Mouse (Mus musculus): ENCODE measurements around the gene Nol4l. TPM values are rescaled to one million over a fixed set of nuclear protein-coding genes. Genes with fewer than 3 reads are reported as not detected.
"Not testable (repeated sequence)": the region's sequence is repeated elsewhere in the genome, so short reads cannot be mapped to it uniquely, and the experiment has no call there.

Gene Nol4l
- total and polyA plus RNA-seq, 3 experiments: 13.9 to 39.2 (median 23.4) TPM

GRCm38 (mm10) chr2:153389831-153390230 is 139.9 kb downstream of the Nol4l start:
- DNase-seq (ENCODE audit: low spot score) (no peak), ATAC-seq (ENCODE audit: extremely low read depth, insufficient number of reproducible peaks, low FRiP score, poor library complexity, severe bottlenecking) (no peak)
- Histone ChIP-seq H3K4me3 (ENCODE audit: low read depth, low read length) (no peak overlapping the region), H3K27me3 (ENCODE audit: insufficient read depth, low read length) (no peaks in the 10 kb centered on the region), H3K4me1 (ENCODE audit: insufficient read depth, low read depth, low read length) (peaks cover 19% of the 10 kb centered on the region; the same call in 1 of the 2 replicates), H3K9me3 (replicated peaks) (no peaks in the 10 kb centered on the region), H3K36me3 (replicated peaks) (peaks cover 85% of the 10 kb centered on the region)
- TF ChIP-seq POLR2AphosphoS5 (IDR thresholded peaks at IDR 0.05; ENCODE audit: insufficient replicate concordance, low read depth, low read length) (no peak), GATA2 (IDR thresholded peaks at IDR 0.05; ENCODE audit: borderline replicate concordance, low read depth, low read length) (no peak), GATA1 (IDR thresholded peaks at IDR 0.05; ENCODE audit: borderline replicate concordance, low read length) (no peak), TAL1 (conservative IDR thresholded peaks at IDR 0.05; ENCODE audit: low read depth, low read length) (no peak), CTCF (IDR thresholded peaks at IDR 0.05; ENCODE audit: low read depth, low read length) (no peak)

- Histone ChIP-seq H3K36me3 (replicated peaks) (peaks cover 83% of the 10 kb centered on the region), H3K27me3 (ENCODE audit: insufficient read depth, low read length) (no peaks in the 10 kb centered on the region)
- ATAC-seq (ENCODE audit: extremely low read depth, insufficient number of reproducible peaks, low FRiP score, poor library complexity, severe bottlenecking): peak; percentile 85
Observed at GRCm38 (mm10) chr2:153380479-153380878, 149.3 kb downstream of the Nol4l start.

GRCm38 (mm10) chr2:153375380-153375779 is 154.4 kb downstream of the Nol4l start:
- TF ChIP-seq CTCF (IDR thresholded peaks at IDR 0.05; ENCODE audit: low read depth, low read length) (no peak), POLR2AphosphoS5 (IDR thresholded peaks at IDR 0.05; ENCODE audit: insufficient replicate concordance, low read depth, low read length) (no peak), TAL1 (conservative IDR thresholded peaks at IDR 0.05; ENCODE audit: low read depth, low read length) (no peak), GATA2 (IDR thresholded peaks at IDR 0.05; ENCODE audit: borderline replicate concordance, low read depth, low read length) (no peak), GATA1 (IDR thresholded peaks at IDR 0.05; ENCODE audit: borderline replicate concordance, low read length) (no peak)
- Histone ChIP-seq H3K4me3 (ENCODE audit: low read depth, low read length) (no peak overlapping the region), H3K4me1 (ENCODE audit: insufficient read depth, low read depth, low read length) (peaks cover 31% of the 10 kb centered on the region), H3K27me3 (ENCODE audit: insufficient read depth, low read length) (no peaks in the 10 kb centered on the region), H3K36me3 (replicated peaks) (peaks cover 77% of the 10 kb centered on the region), H3K9me3 (replicated peaks) (no peaks in the 10 kb centered on the region)
- DNase-seq (ENCODE audit: low spot score) (no peak), ATAC-seq (ENCODE audit: extremely low read depth, insufficient number of reproducible peaks, low FRiP score, poor library complexity, severe bottlenecking) (no peak)

More at GRCm38 (mm10) chr2:153380479-153380878, 149.3 kb downstream of the Nol4l start:
- no peak overlapping the region for H3K4me3 ChIP-seq (ENCODE audit: low read depth, low read length)
- peaks cover 24% of the 10 kb centered on the region for H3K4me1 ChIP-seq (ENCODE audit: insufficient read depth, low read depth, low read length)
- peak; percentile 9 for DNase-seq (ENCODE audit: low spot score)
- TF ChIP-seq GATA1 (IDR thresholded peaks at IDR 0.05; ENCODE audit: borderline replicate concordance, low read length) (no peak), POLR2AphosphoS5 (IDR thresholded peaks at IDR 0.05; ENCODE audit: insufficient replicate concordance, low read depth, low read length) (no peak), GATA2 (IDR thresholded peaks at IDR 0.05; ENCODE audit: borderline replicate concordance, low read depth, low read length) (no peak), TAL1 (conservative IDR thresholded peaks at IDR 0.05; ENCODE audit: low read depth, low read length) (no peak), CTCF (IDR thresholded peaks at IDR 0.05; ENCODE audit: low read depth, low read length) (no peak)
- no peaks in the 10 kb centered on the region for H3K9me3 ChIP-seq (replicated peaks)

- Histone ChIP-seq H3K4me1 (ENCODE audit: insufficient read depth, low read depth, low read length) (peaks cover 8% of the 10 kb centered on the region), H3K9me3 (replicated peaks) (no peaks in the 10 kb centered on the region), H3K27me3 (ENCODE audit: insufficient read depth, low read length) (no peaks in the 10 kb centered on the region), H3K4me3 (ENCODE audit: low read depth, low read length) (no peak overlapping the region), H3K36me3 (replicated peaks) (peaks cover 80% of the 10 kb centered on the region)
- DNase-seq (ENCODE audit: low spot score) (no peak), ATAC-seq (ENCODE audit: extremely low read depth, insufficient number of reproducible peaks, low FRiP score, poor library complexity, severe bottlenecking) (no peak)
- no peak for TF ChIP-seq CTCF (IDR thresholded peaks at IDR 0.05; ENCODE audit: low read depth, low read length)
Observed at GRCm38 (mm10) chr2:153370871-153371270, 158.9 kb downstream of the Nol4l start.

GRCm38 (mm10) chr2:153364531-153364930 is 165.2 kb downstream of the Nol4l start:
- not testable (repeated sequence) for DNase-seq (ENCODE audit: low spot score); H3K27me3 ChIP-seq (ENCODE audit: insufficient read depth, low read length); H3K4me3 ChIP-seq (ENCODE audit: low read depth, low read length); H3K4me1 ChIP-seq (ENCODE audit: insufficient read depth, low read depth, low read length); H3K9me3 ChIP-seq (replicated peaks); ATAC-seq (ENCODE audit: extremely low read depth, insufficient number of reproducible peaks, low FRiP score, poor library complexity, severe bottlenecking)
- H3K36me3 ChIP-seq (replicated peaks): peaks cover 87% of the 10 kb centered on the region

- Histone ChIP-seq H3K36me3 (replicated peaks) (peaks cover 86% of the 10 kb centered on the region), H3K4me3 (ENCODE audit: low read depth, low read length) (no peak overlapping the region), H3K9me3 (replicated peaks) (no peaks in the 10 kb centered on the region), H3K27me3 (ENCODE audit: insufficient read depth, low read length) (no peaks in the 10 kb centered on the region), H3K4me1 (ENCODE audit: insufficient read depth, low read depth, low read length) (peaks cover 9% of the 10 kb centered on the region; the same call in 1 of the 2 replicates)
- DNase-seq (ENCODE audit: low spot score) (no peak), ATAC-seq (ENCODE audit: extremely low read depth, insufficient number of reproducible peaks, low FRiP score, poor library complexity, severe bottlenecking) (no peak)
- no peak for TF ChIP-seq GATA1 (IDR thresholded peaks at IDR 0.05; ENCODE audit: borderline replicate concordance, low read length)
- TF ChIP-seq GATA2 (IDR thresholded peaks at IDR 0.05; ENCODE audit: borderline replicate concordance, low read depth, low read length): no peak
- no peak for TF ChIP-seq TAL1 (conservative IDR thresholded peaks at IDR 0.05; ENCODE audit: low read depth, low read length)
- no peak for TF ChIP-seq CTCF (IDR thresholded peaks at IDR 0.05; ENCODE audit: low read depth, low read length)
- no peak for TF ChIP-seq POLR2AphosphoS5 (IDR thresholded peaks at IDR 0.05; ENCODE audit: insufficient replicate concordance, low read depth, low read length)
Observed at GRCm38 (mm10) chr2:153361101-153361710, 168.6 kb downstream of the Nol4l start.

Other genes with a start within 250 kb of the Nol4l start
- gene Kif3b, start 238.6 kb downstream of the Nol4l start, total RNA-seq (2014; fragmentation: Nextera tagmentation): 12.0 and 12.9 TPM in 2 replicates
- 25.2 and 26.1 TPM in 2 replicates for gene Kif3b, start 238.6 kb downstream of the Nol4l start, total RNA-seq (2017)
- 3.0 and 3.7 TPM in 2 replicates for gene Kif3b, start 238.6 kb downstream of the Nol4l start, polyA plus RNA-seq (2012)
- 50.0 and 51.9 TPM in 2 replicates for gene Asxl1, start 184.1 kb downstream of the Nol4l start, total RNA-seq (2014; fragmentation: Nextera tagmentation)
- gene Asxl1, start 184.1 kb downstream of the Nol4l start, total RNA-seq (2017): 45.8 and 54.3 TPM in 2 replicates
- 16.8 and 17.4 TPM in 2 replicates for gene Asxl1, start 184.1 kb downstream of the Nol4l start, polyA plus RNA-seq (2012)
- not detected in 2 replicates for gene 4930404H24Rik, start 37.2 kb downstream of the Nol4l start, total RNA-seq (2014; fragmentation: Nextera tagmentation)
- not detected in 2 replicates for gene 4930404H24Rik, start 37.2 kb downstream of the Nol4l start, total RNA-seq (2017)
- gene 4930404H24Rik, start 37.2 kb downstream of the Nol4l start, polyA plus RNA-seq (2012): not detected in 2 replicates
- gene Commd7, start 102.8 kb upstream of the Nol4l start, total RNA-seq (2014; fragmentation: Nextera tagmentation): 19.1 and 20.9 TPM in 2 replicates
- 30.9 and 34.7 TPM in 2 replicates for gene Commd7, start 102.8 kb upstream of the Nol4l start, total RNA-seq (2017)
- gene Commd7, start 102.8 kb upstream of the Nol4l start, polyA plus RNA-seq (2012): 26.5 and 29.7 TPM in 2 replicates
- gene Dnmt3b, start 119.5 kb upstream of the Nol4l start, total RNA-seq (2014; fragmentation: Nextera tagmentation): 17.5 and 18.9 TPM in 2 replicates
- gene Dnmt3b, start 119.5 kb upstream of the Nol4l start, total RNA-seq (2017): 10.3 and 11.2 TPM in 2 replicates
- gene Dnmt3b, start 119.5 kb upstream of the Nol4l start, polyA plus RNA-seq (2012): 27.9 and 32.5 TPM in 2 replicates
- not detected in 2 replicates for gene Dnmt3c, start 166.7 kb upstream of the Nol4l start, total RNA-seq (2014; fragmentation: Nextera tagmentation)
- not detected in 2 replicates for gene Dnmt3c, start 166.7 kb upstream of the Nol4l start, total RNA-seq (2017)
- 0.02 TPM in 1 of 2 replicates, not detected in the other for gene Dnmt3c, start 166.7 kb upstream of the Nol4l start, polyA plus RNA-seq (2012)
- 89.8 and 98.7 TPM in 2 replicates for gene Mapre1, start 211.3 kb upstream of the Nol4l start, total RNA-seq (2014; fragmentation: Nextera tagmentation)
- 193 and 221 TPM in 2 replicates for gene Mapre1, start 211.3 kb upstream of the Nol4l start, total RNA-seq (2017)
- gene Mapre1, start 211.3 kb upstream of the Nol4l start, polyA plus RNA-seq (2012): 2.4 and 3.5 TPM in 2 replicates
- gene Efcab8, start 250.0 kb upstream of the Nol4l start, total RNA-seq (2014; fragmentation: Nextera tagmentation): 0.15 TPM in 1 of 2 replicates, not detected in the other
- 0.12 and 0.44 TPM in 2 replicates for gene Efcab8, start 250.0 kb upstream of the Nol4l start, total RNA-seq (2017)
- gene Efcab8, start 250.0 kb upstream of the Nol4l start, polyA plus RNA-seq (2012): not detected in 2 replicates

Data from G1E (cell line).